Mouse (Mus musculus): ENCODE results near the gene Snap23. TPM values are rescaled to one million over a fixed set of nuclear protein-coding genes. Genes with fewer than 3 reads are reported as not detected.

Snap23 gene
- polyA plus RNA-seq (2012; rRNA removed) (40.6 and 59.1 TPM in 2 replicates), polyA plus RNA-seq (2014; fragmentation: Nextera tagmentation; extraction: Ambion mirVana) (51.2 and 51.6 TPM in 2 replicates)

- under 1% methylated on average over 42 of the region's 42 CpGs for WGBS
- TF ChIP-seq POLR2A (IDR thresholded peaks at IDR 0.05; ENCODE audit: borderline replicate concordance, extremely low read depth, insufficient read depth, insufficient read length) = peak; percentile 78; the same call in 1 of the 2 replicates
- Histone ChIP-seq H3K27ac (replicated peaks; ENCODE audit: low read depth, low read length) (peak within 1 kb of the TSS; percentile 86), H3K4me3 (replicated peaks; ENCODE audit: low read length) (peak within 1 kb of the TSS; percentile 58), H3K27me3 (ENCODE audit: control insufficient read depth, insufficient read depth, low read length) (no peaks in the 10 kb centered on the region), H3K4me1 (ENCODE audit: control insufficient read depth, insufficient read depth, low read length) (peaks cover 15% of the 10 kb centered on the region), H3K4me2 (replicated peaks; ENCODE audit: low read depth, low read length, severe bottlenecking) (peak within 1 kb of the TSS; percentile 73), H3K9me3 (ENCODE audit: control insufficient read depth, low read length) (no peaks in the 10 kb centered on the region), H3K9ac (ENCODE audit: low read depth, low read length, severe bottlenecking) (peak within 1 kb of the TSS; percentile 67), H3K36me3 (ENCODE audit: control insufficient read depth, insufficient read depth, low read length) (peaks cover 9% of the 10 kb centered on the region; the same call in 1 of the 2 replicates)
- DNase-seq (ENCODE audit: low spot score) = peak; percentile 96
- ATAC-seq (ENCODE audit: low FRiP score, low read depth) = peak; percentile 93
Measured at GRCm38 (mm10) chr2:120566886-120567797, at the start of gene Snap23. Snap23 (plus strand) TSS chr2:120567671.

GRCm38 (mm10) chr2:120518547-120519210 is 48.8 kb upstream of the Snap23 start:
- WGBS = 94% methylated on average over 5 of the region's 5 CpGs
- peaks cover 96% of the 10 kb centered on the region for H3K36me3 ChIP-seq (ENCODE audit: control insufficient read depth, insufficient read depth, low read length)
- TF ChIP-seq POLR2A (IDR thresholded peaks at IDR 0.05; ENCODE audit: borderline replicate concordance, extremely low read depth, insufficient read depth, insufficient read length) = no peak
- no peak overlapping the region for H3K4me2 ChIP-seq (replicated peaks; ENCODE audit: low read depth, low read length, severe bottlenecking)
- no peaks in the 10 kb centered on the region for H3K9me3 ChIP-seq (ENCODE audit: control insufficient read depth, low read length)
- H3K9ac ChIP-seq (ENCODE audit: low read depth, low read length, severe bottlenecking) = no peak overlapping the region
- no peak overlapping the region for H3K27ac ChIP-seq (replicated peaks; ENCODE audit: low read depth, low read length)
- H3K4me3 ChIP-seq (replicated peaks; ENCODE audit: low read length) = no peak overlapping the region
- ATAC-seq (ENCODE audit: low FRiP score, low read depth) (no peak), DNase-seq (ENCODE audit: low spot score) (no peak)
- H3K27me3 ChIP-seq (ENCODE audit: control insufficient read depth, insufficient read depth, low read length) = no peaks in the 10 kb centered on the region
- H3K4me1 ChIP-seq (ENCODE audit: control insufficient read depth, insufficient read depth, low read length) = no peaks in the 10 kb centered on the region

GRCm38 (mm10) chr2:120526771-120527170 is 40.7 kb upstream of the Snap23 start:
- Histone ChIP-seq H3K9me3 (ENCODE audit: control insufficient read depth, low read length) (no peaks in the 10 kb centered on the region), H3K36me3 (ENCODE audit: control insufficient read depth, insufficient read depth, low read length) (peaks cover 95% of the 10 kb centered on the region), H3K4me1 (ENCODE audit: control insufficient read depth, insufficient read depth, low read length) (no peaks in the 10 kb centered on the region), H3K27me3 (ENCODE audit: control insufficient read depth, insufficient read depth, low read length) (no peaks in the 10 kb centered on the region), H3K4me3 (replicated peaks; ENCODE audit: low read length) (no peak overlapping the region), H3K4me2 (replicated peaks; ENCODE audit: low read depth, low read length, severe bottlenecking) (no peak overlapping the region), H3K9ac (ENCODE audit: low read depth, low read length, severe bottlenecking) (no peak overlapping the region), H3K27ac (replicated peaks; ENCODE audit: low read depth, low read length) (no peak overlapping the region)
- DNase-seq (ENCODE audit: low spot score) (no peak), ATAC-seq (ENCODE audit: low FRiP score, low read depth) (no peak)
- TF ChIP-seq POLR2A (IDR thresholded peaks at IDR 0.05; ENCODE audit: borderline replicate concordance, extremely low read depth, insufficient read depth, insufficient read length) = no peak
- 88% methylated on average over 5 of the region's 5 CpGs for WGBS

GRCm38 (mm10) chr2:120529531-120529930 is 37.9 kb upstream of the Snap23 start:
- no peak for ATAC-seq (ENCODE audit: low FRiP score, low read depth)

GRCm38 (mm10) chr2:120531223-120531622 is 36.2 kb upstream of the Snap23 start:
- Histone ChIP-seq H3K4me2 (replicated peaks; ENCODE audit: low read depth, low read length, severe bottlenecking) (no peak overlapping the region), H3K27me3 (ENCODE audit: control insufficient read depth, insufficient read depth, low read length) (no peaks in the 10 kb centered on the region), H3K27ac (replicated peaks; ENCODE audit: low read depth, low read length) (no peak overlapping the region), H3K4me3 (replicated peaks; ENCODE audit: low read length) (no peak overlapping the region), H3K4me1 (ENCODE audit: control insufficient read depth, insufficient read depth, low read length) (no peaks in the 10 kb centered on the region), H3K36me3 (ENCODE audit: control insufficient read depth, insufficient read depth, low read length) (peaks cover 94% of the 10 kb centered on the region), H3K9me3 (ENCODE audit: control insufficient read depth, low read length) (no peaks in the 10 kb centered on the region), H3K9ac (ENCODE audit: low read depth, low read length, severe bottlenecking) (no peak overlapping the region)
- 83% methylated on average over 4 of the region's 4 CpGs for WGBS
- DNase-seq (ENCODE audit: low spot score) = no peak
- ATAC-seq (ENCODE audit: low FRiP score, low read depth) = no peak
- no peak for TF ChIP-seq POLR2A (IDR thresholded peaks at IDR 0.05; ENCODE audit: borderline replicate concordance, extremely low read depth, insufficient read depth, insufficient read length)

More at GRCm38 (mm10) chr2:120529531-120529930, 37.9 kb upstream of the Snap23 start:
- H3K27me3 ChIP-seq (ENCODE audit: control insufficient read depth, insufficient read depth, low read length) = no peaks in the 10 kb centered on the region
- no peak for TF ChIP-seq POLR2A (IDR thresholded peaks at IDR 0.05; ENCODE audit: borderline replicate concordance, extremely low read depth, insufficient read depth, insufficient read length)
- no peak overlapping the region for H3K4me3 ChIP-seq (replicated peaks; ENCODE audit: low read length)
- H3K9ac ChIP-seq (ENCODE audit: low read depth, low read length, severe bottlenecking) = no peak overlapping the region
- no peak for DNase-seq (ENCODE audit: low spot score)
- no peaks in the 10 kb centered on the region for H3K9me3 ChIP-seq (ENCODE audit: control insufficient read depth, low read length)
- H3K4me1 ChIP-seq (ENCODE audit: control insufficient read depth, insufficient read depth, low read length) = no peaks in the 10 kb centered on the region
- peaks cover 94% of the 10 kb centered on the region for H3K36me3 ChIP-seq (ENCODE audit: control insufficient read depth, insufficient read depth, low read length)
- no peak overlapping the region for H3K27ac ChIP-seq (replicated peaks; ENCODE audit: low read depth, low read length)
- no peak overlapping the region for H3K4me2 ChIP-seq (replicated peaks; ENCODE audit: low read depth, low read length, severe bottlenecking)

Measured in limb, embryonic 14.5 days (tissue).